Mouse (Mus musculus): ENCODE measurements at regions not wholly inside any gene's neighbourhood (a gene's known extent, or its start where the extent isn't known, plus 50 kb on each side); places are given as distances from the start of the nearest gene placed in this dataset.

DNA sequence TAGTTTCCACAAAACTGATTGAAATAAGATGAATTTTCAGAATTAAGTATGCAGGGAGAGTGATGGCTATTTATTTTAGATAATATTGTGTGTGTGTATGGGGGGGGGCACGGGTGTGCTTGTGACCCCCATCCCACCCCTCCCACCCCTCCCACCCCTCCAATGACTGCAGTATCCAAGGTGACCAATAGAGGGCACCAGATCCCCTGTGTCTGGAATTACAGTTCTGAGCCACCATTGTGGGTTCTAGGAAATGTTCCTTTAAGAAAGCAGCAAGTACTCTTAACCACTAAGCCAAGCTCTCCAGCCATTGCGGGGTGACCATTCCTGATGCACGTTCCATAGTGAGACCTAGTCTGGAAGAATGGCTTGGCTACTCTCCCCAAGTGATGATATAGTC is 101.1 kb upstream of the Rxfp2 start:
- TF ChIP-seq MAFK (IDR thresholded peaks at IDR 0.05; ENCODE audit: insufficient read depth, low read depth, low read length), result no peak
- TF ChIP-seq ZC3H11A (IDR thresholded peaks at IDR 0.05; ENCODE audit: borderline replicate concordance, low read depth, low read length), result no peak
- no peak for TF ChIP-seq HCFC1 (IDR thresholded peaks at IDR 0.05; ENCODE audit: borderline replicate concordance, insufficient read depth, low read length)
- TF ChIP-seq CHD2 (IDR thresholded peaks at IDR 0.05; ENCODE audit: low read depth, low read length), result no peak
- no peak for TF ChIP-seq ZNF384 (IDR thresholded peaks at IDR 0.05; ENCODE audit: low read depth, low read length)

Measured in ES-E14 (cell line).